Mouse (Mus musculus): Measurements from ENCODE around the gene Mfsd2b.

- TF ChIP-seq CTCF (IDR thresholded peaks at IDR 0.05; ENCODE audit: borderline replicate concordance, insufficient read depth, low read length) (no peak), POLR2A (IDR thresholded peaks at IDR 0.05; ENCODE audit: low read depth, low read length) (no peak)
Measured at GRCm38 (mm10) chr12:4906476-4906875, 32.3 kb upstream of the Mfsd2b start.

Data from embryonic fibroblast, embryonic 13.5 days (primary cell).